Mouse (Mus musculus): ENCODE measurements around the gene Fdx1l. TPM values are rescaled to one million over a fixed set of nuclear protein-coding genes. Genes with fewer than 3 reads are reported as not detected.

Gene Fdx1l
- polyA plus RNA-seq, 1 experiment from 2014 or later: 51.1 TPM

DNA sequence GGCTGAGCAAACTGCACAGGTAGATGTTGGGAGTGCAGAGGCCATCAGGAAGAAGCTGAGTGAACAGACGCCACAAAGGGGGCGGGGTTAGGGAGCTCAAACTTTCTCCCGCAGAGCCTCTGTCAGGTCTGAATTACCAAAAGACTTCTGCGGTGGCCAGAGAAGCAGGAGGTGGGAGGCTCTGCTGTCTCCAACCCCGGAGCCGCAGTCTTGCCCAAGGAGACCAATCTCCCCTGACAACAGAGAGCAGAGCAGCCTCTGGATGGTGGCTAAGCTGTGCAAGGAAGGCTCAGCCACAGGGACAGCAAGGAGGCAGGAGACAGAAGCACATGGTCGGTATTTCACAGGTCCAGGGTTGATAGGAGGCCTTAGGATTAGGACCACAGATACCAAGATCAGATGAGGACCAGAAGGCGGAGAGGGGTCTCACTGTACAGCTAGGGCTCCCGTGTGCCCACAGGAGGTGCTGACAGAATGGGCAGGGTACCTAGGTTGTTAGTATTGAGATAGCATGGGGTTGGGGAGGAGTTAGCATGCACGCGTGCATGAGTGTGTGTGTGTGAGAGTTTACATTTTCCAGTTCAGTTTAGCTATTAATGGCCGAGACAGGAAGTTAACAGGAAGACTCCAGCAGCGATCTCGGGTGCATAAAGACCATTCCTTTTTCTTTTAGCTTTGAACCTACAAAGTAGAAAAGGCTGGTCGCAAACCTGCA, 27.2 kb upstream of the Fdx1l start:
- no peak for ATAC-seq (ENCODE audit: extremely low read depth, insufficient number of reproducible peaks, low FRiP score, low TSS enrichment)
- WGBS: 37% methylated on average over 15 of the region's 15 CpGs
- H3K4me2 ChIP-seq: peak overlapping the region; percentile 18; the same call in 1 of the 2 replicates

DNA sequence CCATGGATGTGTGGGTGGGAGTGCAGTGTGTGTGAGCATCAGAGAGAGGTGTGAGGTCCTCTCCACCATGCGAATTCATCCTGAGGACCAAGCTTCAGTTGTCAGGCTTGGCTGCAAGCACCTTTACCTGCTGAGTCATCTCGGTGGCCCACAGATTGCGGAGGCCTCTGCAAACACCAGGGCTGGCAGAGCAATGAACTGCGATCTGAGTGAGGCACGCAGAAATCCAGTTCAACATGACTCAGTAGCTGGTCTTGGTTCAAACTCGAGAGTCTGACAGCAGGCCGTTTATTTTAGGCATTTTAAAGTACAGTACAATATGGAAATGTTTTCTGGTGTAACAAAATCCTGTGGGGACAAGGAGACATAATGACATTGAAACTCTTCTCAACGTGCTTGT, 24.4 kb upstream of the Fdx1l start:
- Histone ChIP-seq H3K9ac (no peak overlapping the region), H3K4me3 (no peak overlapping the region), H3K27ac (replicated peaks) (0 out of 2 replicates have a peak overlapping the region, but pooled peaks have one; percentile 20), H3K4me1 (peaks cover 16% of the 10 kb centered on the region), H3K36me3 (no peaks in the 10 kb centered on the region), H3K27me3 (replicated peaks) (no peaks in the 10 kb centered on the region), H3K9me3 (no peaks in the 10 kb centered on the region), H3K4me2 (no peak overlapping the region)
- no peak for ATAC-seq (ENCODE audit: extremely low read depth, insufficient number of reproducible peaks, low FRiP score, low TSS enrichment)
- 56% methylated on average over 8 of the region's 8 CpGs for WGBS

More for the DNA sequence above, 27.2 kb upstream of the Fdx1l start:
- Histone ChIP-seq H3K9ac (peak overlapping the region; percentile 37; the same call in 1 of the 2 replicates), H3K27ac (replicated peaks) (no peak overlapping the region), H3K27me3 (replicated peaks) (no peaks in the 10 kb centered on the region), H3K9me3 (no peaks in the 10 kb centered on the region), H3K36me3 (peaks cover 11% of the 10 kb centered on the region; the same call in 1 of the 2 replicates), H3K4me1 (peaks cover 16% of the 10 kb centered on the region), H3K4me3 (no peak overlapping the region)

DNA sequence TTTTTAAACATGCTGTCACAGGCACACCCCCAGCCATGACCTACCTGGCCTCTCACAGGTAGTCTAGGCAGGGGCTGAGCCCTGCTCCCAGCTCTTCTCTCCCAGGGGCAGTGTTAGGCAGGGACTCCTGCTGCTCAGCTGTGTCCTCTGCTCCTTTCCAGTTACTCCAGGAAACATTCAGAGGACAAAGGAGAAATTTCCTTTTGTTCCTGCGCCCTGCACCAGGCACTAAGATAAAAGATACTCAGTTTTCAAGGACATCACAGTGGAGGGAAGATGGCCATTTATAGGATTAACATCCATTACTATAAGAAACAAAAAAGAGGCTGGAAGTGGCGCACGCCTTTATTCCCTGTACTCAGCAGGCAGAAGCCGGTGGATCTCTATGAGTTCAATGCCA, 22.5 kb upstream of the Fdx1l start:
- H3K27ac ChIP-seq (replicated peaks): no peak overlapping the region
- 90% methylated on average over 4 of the region's 4 CpGs for WGBS
- H3K36me3 ChIP-seq: no peaks in the 10 kb centered on the region
- H3K4me3 ChIP-seq: no peak overlapping the region
- ATAC-seq (ENCODE audit: extremely low read depth, insufficient number of reproducible peaks, low FRiP score, low TSS enrichment): no peak
- no peaks in the 10 kb centered on the region for H3K27me3 ChIP-seq (replicated peaks)
- H3K9me3 ChIP-seq: no peaks in the 10 kb centered on the region
- no peak overlapping the region for H3K4me2 ChIP-seq
- no peak overlapping the region for H3K9ac ChIP-seq
- H3K4me1 ChIP-seq: peaks cover 21% of the 10 kb centered on the region

DNA sequence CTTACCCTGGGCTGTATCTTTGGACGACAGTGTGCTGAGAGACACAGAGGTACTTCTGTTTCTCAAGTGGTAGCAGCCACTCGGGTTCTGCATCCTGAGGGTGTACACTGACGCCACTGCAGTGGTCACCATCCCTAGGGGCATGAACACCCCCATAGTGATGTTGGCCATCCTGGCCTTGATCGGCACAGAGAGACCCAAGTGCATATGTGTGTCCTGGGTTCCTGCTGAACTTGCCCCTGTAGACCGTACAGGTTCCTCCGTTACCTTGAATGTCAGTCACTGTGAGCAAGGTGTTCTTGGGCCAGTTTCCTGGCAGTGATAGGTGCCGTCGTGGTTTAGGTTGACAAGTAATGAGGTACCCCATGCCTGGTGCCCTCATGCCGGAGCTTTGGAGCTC, 20.0 kb upstream of the Fdx1l start:
- no peak overlapping the region for H3K4me2 ChIP-seq
- no peaks in the 10 kb centered on the region for H3K9me3 ChIP-seq
- 89% methylated on average over 9 of the region's 9 CpGs for WGBS
- H3K36me3 ChIP-seq: peaks cover 22% of the 10 kb centered on the region
- ATAC-seq (ENCODE audit: extremely low read depth, insufficient number of reproducible peaks, low FRiP score, low TSS enrichment): no peak
- H3K4me3 ChIP-seq: no peak overlapping the region
- no peak overlapping the region for H3K9ac ChIP-seq
- H3K27ac ChIP-seq (replicated peaks): no peak overlapping the region
- no peaks in the 10 kb centered on the region for H3K27me3 ChIP-seq (replicated peaks)
- H3K4me1 ChIP-seq: peaks cover 39% of the 10 kb centered on the region

DNA sequence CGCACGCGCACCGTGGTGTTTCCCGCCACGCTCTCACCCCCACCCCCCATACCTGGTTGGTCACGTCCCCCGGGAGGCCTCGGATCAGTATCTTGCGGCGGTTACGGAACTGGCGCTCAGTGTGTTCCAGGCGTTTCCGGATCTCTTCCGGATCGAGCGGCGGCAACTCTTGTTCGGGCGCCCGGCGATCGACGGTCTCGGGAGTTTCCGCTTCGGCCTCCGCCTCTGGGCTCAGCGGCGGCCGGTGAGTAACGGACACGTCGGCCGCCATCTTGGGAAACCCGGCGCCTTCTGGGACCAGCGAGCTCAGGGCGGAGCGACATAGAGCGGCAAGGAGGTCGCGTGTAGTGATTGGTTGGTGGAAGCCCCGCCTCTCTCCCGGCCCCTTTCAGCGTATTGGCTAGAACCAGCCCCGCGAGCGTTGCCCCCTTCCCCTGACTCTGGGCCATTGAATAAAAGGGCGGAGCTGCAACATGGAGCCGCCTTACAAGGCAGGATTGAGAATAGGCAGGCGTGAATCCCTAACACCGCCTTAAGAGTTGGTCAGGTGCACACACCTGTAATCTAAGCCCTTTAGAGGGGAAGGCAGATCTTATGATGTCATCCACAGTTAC, 18.4 kb upstream of the Fdx1l start, which contains the start of the genes Gm38431 and Raver1:
Gene Gm38431, minus strand, starts transcription at position 291 of the 614 bp plus-strand sequence.
Gene Raver1, minus strand, starts transcription at position 302 of the 614 bp plus-strand sequence.
- H3K4me2 ChIP-seq: peak within 1 kb of the TSS; percentile 77
- no peaks in the 10 kb centered on the region for H3K27me3 ChIP-seq (replicated peaks)
- peak; percentile 97 for ATAC-seq (ENCODE audit: extremely low read depth, insufficient number of reproducible peaks, low FRiP score, low TSS enrichment)
- peak within 1 kb of the TSS; percentile 80 for H3K4me3 ChIP-seq
- under 1% methylated on average over 54 of the region's 54 CpGs for WGBS
- H3K36me3 ChIP-seq: peaks cover 38% of the 10 kb centered on the region
- H3K9ac ChIP-seq: peak within 1 kb of the TSS; percentile 93
- peak within 1 kb of the TSS; percentile 94 for H3K27ac ChIP-seq (replicated peaks)
- H3K9me3 ChIP-seq: no peaks in the 10 kb centered on the region
- peaks cover 30% of the 10 kb centered on the region for H3K4me1 ChIP-seq

DNA sequence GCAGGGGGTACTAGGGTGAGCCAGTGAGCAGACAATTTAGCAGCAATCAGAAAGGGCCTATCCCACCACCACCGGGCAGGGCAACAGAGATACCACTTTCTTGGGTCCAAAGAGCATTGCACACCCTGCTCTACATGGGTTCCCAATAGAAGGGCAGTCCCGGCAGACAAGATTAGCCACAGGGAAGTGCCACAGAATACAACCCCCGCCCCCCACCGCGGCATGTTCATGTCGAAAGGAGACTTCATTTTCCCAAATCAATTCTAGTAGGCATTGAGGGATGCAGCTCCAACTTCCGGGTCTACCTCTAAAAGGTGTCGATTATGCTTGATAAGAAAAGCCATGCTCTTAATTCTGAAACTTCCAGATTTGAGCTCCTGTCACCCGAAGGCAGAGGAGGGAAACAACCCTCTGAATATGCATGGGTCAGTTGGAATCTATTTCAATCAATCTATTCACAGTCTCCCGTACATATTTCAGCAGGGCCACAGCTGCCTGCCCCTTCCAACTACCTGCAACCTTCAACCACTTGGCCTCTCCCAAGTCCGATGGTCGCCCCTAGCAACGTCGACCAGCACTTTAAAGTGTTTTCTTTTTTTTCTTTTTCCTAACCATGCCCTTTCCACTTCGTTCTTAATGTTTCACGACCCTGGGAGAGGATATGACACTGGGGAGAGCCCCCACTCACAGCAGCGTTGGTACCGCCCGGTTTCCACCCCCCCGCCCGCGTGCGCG, 17.7 kb upstream of the Fdx1l start:
- H3K4me3 ChIP-seq: peak overlapping the region; percentile 80
- 3% methylated on average over 24 of the region's 24 CpGs for WGBS
- peak overlapping the region; percentile 94 for H3K27ac ChIP-seq (replicated peaks)
- H3K36me3 ChIP-seq: peaks cover 44% of the 10 kb centered on the region
- H3K4me1 ChIP-seq: peaks cover 30% of the 10 kb centered on the region
- peak overlapping the region; percentile 77 for H3K4me2 ChIP-seq
- H3K9me3 ChIP-seq: no peaks in the 10 kb centered on the region
- no peaks in the 10 kb centered on the region for H3K27me3 ChIP-seq (replicated peaks)
- H3K9ac ChIP-seq: peak overlapping the region; percentile 93
- ATAC-seq (ENCODE audit: extremely low read depth, insufficient number of reproducible peaks, low FRiP score, low TSS enrichment): no peak

DNA sequence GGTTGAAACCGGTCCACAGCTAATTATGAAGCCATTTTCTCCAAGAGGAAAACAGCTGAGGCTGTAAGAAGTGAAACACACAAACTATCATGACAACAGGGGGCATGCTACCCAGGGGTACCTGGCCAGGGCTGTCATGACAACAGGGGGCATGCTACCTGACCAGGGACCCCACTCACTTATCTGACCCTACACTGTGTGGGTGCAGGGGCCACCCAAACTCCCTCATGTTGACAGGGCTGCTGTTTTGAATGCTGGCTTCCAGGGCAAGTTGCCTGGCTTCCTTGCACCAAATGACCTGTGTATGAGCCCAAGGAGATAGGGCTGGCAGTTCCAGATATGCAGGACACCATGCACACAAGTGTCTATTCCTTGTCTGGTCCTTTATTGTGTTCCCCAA, 17.1 kb upstream of the Fdx1l start:
- H3K27me3 ChIP-seq (replicated peaks): no peaks in the 10 kb centered on the region

DNA sequence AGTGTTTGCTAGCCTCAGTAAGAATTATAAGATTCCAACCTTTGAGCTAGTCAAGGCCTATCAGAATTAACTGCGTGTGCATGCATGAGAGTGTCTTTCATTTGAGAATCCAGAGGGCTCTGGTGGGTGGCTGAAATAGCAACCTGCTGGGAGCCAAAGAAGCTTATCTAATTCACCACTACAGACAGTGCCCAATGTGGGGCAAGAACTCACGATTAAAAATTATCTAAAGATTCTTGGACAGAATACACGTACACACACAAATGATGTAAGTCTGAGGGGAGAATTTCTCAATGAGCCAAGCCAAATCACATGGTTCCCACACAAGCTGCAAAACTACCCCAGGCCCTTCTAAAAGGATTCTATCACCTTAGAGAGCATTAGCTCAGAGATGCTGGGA, 9.9 kb upstream of the Fdx1l start:
- Histone ChIP-seq H3K27ac (replicated peaks) (no peak overlapping the region), H3K4me1 (no peaks in the 10 kb centered on the region), H3K4me3 (no peak overlapping the region), H3K4me2 (no peak overlapping the region), H3K27me3 (replicated peaks) (no peaks in the 10 kb centered on the region), H3K9me3 (no peaks in the 10 kb centered on the region), H3K36me3 (peaks cover 96% of the 10 kb centered on the region), H3K9ac (no peak overlapping the region)
- no peak for ATAC-seq (ENCODE audit: extremely low read depth, insufficient number of reproducible peaks, low FRiP score, low TSS enrichment)
- WGBS: 59% methylated on average over 3 of the region's 3 CpGs

More for the DNA sequence above, 17.1 kb upstream of the Fdx1l start:
- 89% methylated on average over 1 of the region's 1 CpGs for WGBS
- Histone ChIP-seq H3K9me3 (no peaks in the 10 kb centered on the region), H3K36me3 (peaks cover 50% of the 10 kb centered on the region), H3K4me1 (peaks cover 30% of the 10 kb centered on the region), H3K4me3 (peak overlapping the region; percentile 80), H3K9ac (peak overlapping the region; percentile 93), H3K27ac (replicated peaks) (no peak overlapping the region), H3K4me2 (peak overlapping the region; percentile 77)
- ATAC-seq (ENCODE audit: extremely low read depth, insufficient number of reproducible peaks, low FRiP score, low TSS enrichment): no peak

DNA sequence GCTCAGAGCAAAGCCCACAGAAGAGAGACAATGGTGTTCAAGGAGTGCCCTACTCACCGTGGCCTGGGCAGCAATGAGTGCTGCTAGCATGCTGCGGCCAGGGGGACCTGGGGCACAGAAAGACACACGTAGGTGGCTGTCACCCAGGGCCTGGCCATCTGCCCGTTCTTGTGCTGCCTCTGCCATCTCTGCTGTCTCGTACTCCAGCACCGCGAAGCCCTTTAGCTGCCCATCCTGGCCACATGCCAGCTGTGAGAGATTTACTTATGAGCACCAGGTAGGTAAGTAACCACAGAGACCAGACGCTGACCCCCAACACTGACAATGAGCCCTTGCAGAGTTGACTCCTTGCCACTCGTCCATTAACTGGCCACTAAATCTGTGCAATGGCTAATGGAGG, 7.7 kb upstream of the Fdx1l start:
- H3K27ac ChIP-seq (replicated peaks): no peak overlapping the region
- WGBS: 79% methylated on average over 9 of the region's 9 CpGs
- no peaks in the 10 kb centered on the region for H3K4me1 ChIP-seq
- no peak for ATAC-seq (ENCODE audit: extremely low read depth, insufficient number of reproducible peaks, low FRiP score, low TSS enrichment)
- H3K36me3 ChIP-seq: peaks cover 96% of the 10 kb centered on the region
- no peak overlapping the region for H3K4me3 ChIP-seq
- H3K9ac ChIP-seq: no peak overlapping the region
- no peaks in the 10 kb centered on the region for H3K27me3 ChIP-seq (replicated peaks)
- no peak overlapping the region for H3K4me2 ChIP-seq
- no peaks in the 10 kb centered on the region for H3K9me3 ChIP-seq

DNA sequence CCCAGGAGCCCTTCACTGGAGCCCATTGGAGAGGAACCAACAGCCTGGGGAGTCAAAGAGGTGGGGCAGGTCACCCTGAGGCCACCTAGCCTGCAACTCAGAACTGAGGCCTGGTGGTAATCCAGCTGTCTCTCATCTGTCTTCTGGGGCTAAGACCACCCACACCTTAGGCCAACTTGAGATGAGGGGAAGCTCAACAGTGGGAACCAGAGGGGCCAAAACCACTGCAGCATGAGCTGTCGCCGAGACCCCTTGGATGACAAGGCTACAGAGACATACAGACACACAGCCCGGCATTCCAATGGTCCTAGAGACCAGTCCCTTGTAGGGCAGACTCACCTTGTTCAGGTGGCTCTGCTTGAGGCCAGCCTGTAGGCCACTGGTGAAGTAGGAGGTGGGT, 2.2 kb upstream of the Fdx1l start:
- WGBS: 88% methylated on average over 3 of the region's 3 CpGs
- no peak overlapping the region for H3K4me2 ChIP-seq

DNA sequence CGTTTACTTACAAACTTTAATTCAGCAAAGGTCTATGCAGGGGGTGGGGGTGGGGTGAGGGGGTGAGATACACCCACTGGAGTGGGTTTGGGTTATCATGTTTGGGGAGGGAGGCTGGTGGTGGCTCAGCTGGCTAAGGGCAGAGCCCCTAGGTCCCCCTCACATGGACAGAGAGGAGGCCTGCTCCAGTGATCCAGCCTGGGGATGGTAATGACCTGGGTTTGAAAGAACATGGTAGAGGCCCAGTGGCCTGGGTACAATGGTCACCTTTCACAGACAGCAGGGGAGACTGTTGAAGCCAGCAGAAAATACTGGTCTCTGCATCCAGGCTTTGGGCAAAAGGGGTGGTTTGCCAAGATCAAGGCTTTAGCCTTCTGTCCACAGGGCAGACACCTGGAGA, 759 bp upstream of the Fdx1l start:
- Histone ChIP-seq H3K9ac (no peak overlapping the region), H3K4me2 (no peak overlapping the region)
- 74% methylated on average over 1 of the region's 1 CpGs for WGBS

More for the DNA sequence above, 2.2 kb upstream of the Fdx1l start:
- Histone ChIP-seq H3K36me3 (peaks cover 79% of the 10 kb centered on the region), H3K27me3 (replicated peaks) (no peaks in the 10 kb centered on the region), H3K4me3 (no peak overlapping the region), H3K9me3 (no peaks in the 10 kb centered on the region), H3K27ac (replicated peaks) (no peak overlapping the region), H3K9ac (no peak overlapping the region), H3K4me1 (peaks cover 19% of the 10 kb centered on the region)
- no peak for ATAC-seq (ENCODE audit: extremely low read depth, insufficient number of reproducible peaks, low FRiP score, low TSS enrichment)

More for the DNA sequence above, 759 bp upstream of the Fdx1l start:
- ATAC-seq (ENCODE audit: extremely low read depth, insufficient number of reproducible peaks, low FRiP score, low TSS enrichment): no peak
- Histone ChIP-seq H3K36me3 (peaks cover 79% of the 10 kb centered on the region), H3K27ac (replicated peaks) (peak overlapping the region; percentile 71; the same call in 1 of the 2 replicates), H3K27me3 (replicated peaks) (no peaks in the 10 kb centered on the region), H3K9me3 (no peaks in the 10 kb centered on the region), H3K4me1 (peaks cover 19% of the 10 kb centered on the region), H3K4me3 (no peak overlapping the region)
